Mouse (Mus musculus): ENCODE measurements around the gene Bgn.

The Bgn gene

GRCm38 (mm10) chrX:73483484-73483810 lies at the start of gene Bgn:
Gene Bgn (plus strand): TSS chrX:73483602.
- peak; percentile 41 to 60 for DNase-seq

- DNase-seq: peak in 1 of 2 experiments; percentile 23
Measured at GRCm38 (mm10) chrX:73435252-73435651, 48.1 kb upstream of the Bgn start, which contains the start of gene Trex2. Gene Trex2 (minus strand): TSS chrX:73435344.

GRCm38 (mm10) chrX:73441428-73441827 lies 42.0 kb upstream of the Bgn start:
- DNase-seq: no peak

- DNase-seq: peak; percentile 36 to 59
Measured at GRCm38 (mm10) chrX:73451949-73452348, 31.5 kb upstream of the Bgn start.

- peak; percentile 93 to 97 for DNase-seq
Measured at GRCm38 (mm10) chrX:73458877-73459392, 24.5 kb upstream of the Bgn start, which contains the start of gene Haus7. Gene Haus7 (minus strand): TSS chrX:73459044.

GRCm38 (mm10) chrX:73460792-73461191 lies 22.6 kb upstream of the Bgn start:
- no peak for DNase-seq

GRCm38 (mm10) chrX:73465483-73466186 lies 17.8 kb upstream of the Bgn start:
- DNase-seq: peak; percentile 62 to 82

- DNase-seq: peak; percentile 35 to 67
Measured at GRCm38 (mm10) chrX:73467446-73468241, 15.8 kb upstream of the Bgn start.

- DNase-seq: no peak
Measured at GRCm38 (mm10) chrX:73468330-73468729, 15.1 kb upstream of the Bgn start.

- peak in 1 of 2 experiments; percentile 29 for DNase-seq
Measured at GRCm38 (mm10) chrX:73468752-73469151, 14.7 kb upstream of the Bgn start.

GRCm38 (mm10) chrX:73471764-73472163 lies 11.6 kb upstream of the Bgn start:
- DNase-seq: no peak

- peak; percentile 56 to 86 for DNase-seq
Measured at GRCm38 (mm10) chrX:73474340-73475165, 8.8 kb upstream of the Bgn start.

- DNase-seq: no peak
Measured at GRCm38 (mm10) chrX:73475658-73476256, 7.6 kb upstream of the Bgn start.

- peak; percentile 65 to 88 for DNase-seq
Measured at GRCm38 (mm10) chrX:73476621-73477020, 6.8 kb upstream of the Bgn start.

- DNase-seq: no peak
Measured at GRCm38 (mm10) chrX:73477500-73477899, 5.9 kb upstream of the Bgn start.

- DNase-seq: peak in 1 of 2 experiments; percentile 81
Measured at GRCm38 (mm10) chrX:73479656-73480055, 3.7 kb upstream of the Bgn start.

- peak in 1 of 2 experiments; percentile 61 for DNase-seq
Measured at GRCm38 (mm10) chrX:73480334-73480733, 3.1 kb upstream of the Bgn start.

- DNase-seq: no peak
Measured at GRCm38 (mm10) chrX:73482643-73483483, 539 bp upstream of the Bgn start.

GRCm38 (mm10) chrX:73484076-73484475 lies 674 bp downstream of the Bgn start:
- DNase-seq: peak in 1 of 2 experiments; percentile 55

- DNase-seq: no peak
Measured at GRCm38 (mm10) chrX:73484870-73485269, 1.5 kb downstream of the Bgn start.

GRCm38 (mm10) chrX:73486920-73487319 lies 3.5 kb downstream of the Bgn start:
- DNase-seq: no peak
